Mouse (Mus musculus): Measurements from ENCODE around the gene Itm2c.

DNA sequence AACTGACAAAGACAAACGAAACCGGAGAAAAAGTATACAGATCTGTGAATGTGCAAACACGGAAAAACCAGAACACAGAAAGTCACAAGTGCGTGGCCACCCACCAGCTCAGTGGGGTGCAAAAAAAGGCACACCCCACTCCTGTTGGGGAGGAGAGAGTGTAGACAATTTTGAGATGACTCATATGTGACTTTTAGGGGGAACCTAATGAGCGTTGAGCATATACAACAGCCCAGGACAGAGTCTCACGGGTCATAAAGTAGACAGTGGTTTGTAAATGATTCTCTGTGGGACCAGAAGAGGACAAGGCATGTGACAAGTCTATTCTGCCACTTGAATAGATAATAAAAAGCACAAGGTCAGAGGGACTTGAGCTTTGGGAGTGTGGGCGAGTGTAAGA is 39.1 kb downstream of the Itm2c start:
- TF ChIP-seq CTCF (IDR thresholded peaks at IDR 0.05; ENCODE audit: low read depth, low read length) (no peak), GATA2 (IDR thresholded peaks at IDR 0.05; ENCODE audit: borderline replicate concordance, low read depth, low read length) (no peak), GATA1 (IDR thresholded peaks at IDR 0.05; ENCODE audit: borderline replicate concordance, low read length) (no peak)

Data from G1E (cell line).